Mouse (Mus musculus): ENCODE measurements around the gene Vipr1.

Vipr1 gene

GRCm38 (mm10) chr9:121681191-121681590 lies 38.7 kb downstream of the Vipr1 start:
- DNase-seq = no peak

- DNase-seq = no peak
Measured at GRCm38 (mm10) chr9:121682037-121682680, 39.6 kb downstream of the Vipr1 start.

GRCm38 (mm10) chr9:121684702-121685101 lies 42.2 kb downstream of the Vipr1 start:
- no peak for DNase-seq

GRCm38 (mm10) chr9:121690200-121690651 lies 47.7 kb downstream of the Vipr1 start:
- DNase-seq = no peak

GRCm38 (mm10) chr9:121690734-121691133 lies 48.2 kb downstream of the Vipr1 start:
- DNase-seq = no peak

DNA sequence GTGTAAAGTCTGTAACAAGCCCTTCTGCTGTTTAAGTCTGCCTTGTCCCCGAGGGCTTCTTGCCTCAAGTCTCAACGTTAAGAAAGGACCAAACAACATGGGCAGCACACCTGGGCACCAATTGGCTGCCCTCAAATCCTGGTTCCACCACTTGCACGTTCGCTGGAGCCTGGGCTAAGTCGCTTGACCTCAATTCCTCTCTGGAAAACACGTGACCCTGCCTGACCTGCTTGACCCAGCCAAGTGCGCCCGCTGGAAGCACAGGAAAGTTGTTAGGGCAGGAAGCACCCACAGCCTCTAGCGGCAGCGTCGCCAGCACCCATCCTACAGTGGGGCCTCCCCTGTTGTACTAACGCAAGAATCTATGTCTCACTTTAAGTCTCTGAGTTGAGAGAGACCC lies 52.2 kb downstream of the Vipr1 start:
- DNase-seq = no peak

- peak; percentile 63 for DNase-seq
Measured at GRCm38 (mm10) chr9:121696626-121697025, 54.1 kb downstream of the Vipr1 start.

DNA sequence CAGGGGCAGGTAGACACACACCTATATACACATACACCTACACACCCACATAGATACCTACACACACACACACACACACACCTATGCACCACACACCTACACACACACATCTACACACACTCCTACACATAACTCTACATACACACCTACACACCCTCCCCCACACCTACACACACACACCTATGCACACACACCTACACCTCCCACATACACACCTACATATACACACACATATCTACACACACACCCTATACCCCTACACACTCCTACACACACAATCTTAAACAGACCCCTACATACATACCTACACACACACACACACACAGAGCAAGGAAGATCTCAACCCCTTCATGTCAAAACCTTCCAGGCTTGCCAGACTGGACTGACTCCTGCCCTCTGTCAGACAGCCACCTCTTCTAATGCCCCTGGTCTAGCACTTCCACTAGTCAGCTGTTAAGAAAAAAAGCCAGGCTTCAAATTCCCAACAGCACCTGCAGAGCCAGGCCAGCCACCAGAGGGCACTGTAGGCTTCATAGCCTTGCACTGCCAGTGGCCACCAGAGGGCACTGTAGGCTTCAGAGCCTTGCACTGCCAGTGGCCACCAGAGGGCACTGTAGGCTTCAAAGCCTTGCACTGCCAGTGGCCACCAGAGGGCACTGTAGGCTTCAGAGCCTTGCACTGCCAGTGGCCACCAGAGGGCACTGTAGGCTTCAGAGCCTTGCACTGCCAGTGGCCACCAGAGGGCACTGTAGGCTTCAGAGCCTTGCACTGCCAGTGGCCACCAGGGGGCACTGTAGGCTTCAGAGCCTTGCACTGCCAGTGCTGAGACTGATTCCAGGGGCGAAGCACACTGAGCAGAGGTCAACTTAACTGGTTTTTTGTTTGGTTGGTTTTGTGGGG lies 54.9 kb downstream of the Vipr1 start:
- peak; percentile 82 for DNase-seq

GRCm38 (mm10) chr9:121704261-121704645 lies 61.7 kb downstream of the Vipr1 start:
- DNase-seq = no peak

GRCm38 (mm10) chr9:121704646-121705625 lies 62.4 kb downstream of the Vipr1 start, which contains the start of gene Sec22c:
TSS of gene Sec22c (minus strand) at chr9:121705490.
- DNase-seq = peak; percentile 95

DNA sequence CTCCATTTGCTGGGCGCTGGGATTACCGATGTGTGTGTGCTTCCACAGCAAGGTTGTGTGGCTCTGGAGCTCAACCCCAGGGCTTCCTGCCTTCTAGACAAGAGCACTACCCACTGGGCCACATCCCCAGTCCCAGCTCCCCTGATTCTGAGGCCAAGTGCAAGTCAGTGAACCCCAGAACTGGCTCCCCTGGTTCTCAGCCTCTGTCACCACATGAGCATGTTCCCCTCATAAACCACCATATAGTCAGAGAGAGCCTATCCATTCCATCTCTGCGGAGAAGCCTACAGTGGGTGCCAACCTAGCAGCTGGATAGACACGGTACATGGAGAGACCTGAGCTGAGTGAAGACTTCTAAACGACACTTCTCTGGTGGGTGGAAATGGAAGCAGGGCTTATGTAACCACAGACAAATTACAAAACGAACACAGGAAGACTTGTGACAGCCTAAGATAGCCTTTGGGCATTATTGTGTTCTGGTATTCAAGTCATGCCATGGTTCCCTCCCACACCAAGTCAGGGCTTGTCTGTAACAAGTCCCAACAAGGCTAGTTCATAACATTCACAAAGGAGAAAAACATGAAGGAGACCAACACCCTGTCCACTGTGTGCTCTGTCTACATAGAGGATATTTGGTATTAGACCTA lies 63.6 kb downstream of the Vipr1 start:
- DNase-seq = no peak

DNA sequence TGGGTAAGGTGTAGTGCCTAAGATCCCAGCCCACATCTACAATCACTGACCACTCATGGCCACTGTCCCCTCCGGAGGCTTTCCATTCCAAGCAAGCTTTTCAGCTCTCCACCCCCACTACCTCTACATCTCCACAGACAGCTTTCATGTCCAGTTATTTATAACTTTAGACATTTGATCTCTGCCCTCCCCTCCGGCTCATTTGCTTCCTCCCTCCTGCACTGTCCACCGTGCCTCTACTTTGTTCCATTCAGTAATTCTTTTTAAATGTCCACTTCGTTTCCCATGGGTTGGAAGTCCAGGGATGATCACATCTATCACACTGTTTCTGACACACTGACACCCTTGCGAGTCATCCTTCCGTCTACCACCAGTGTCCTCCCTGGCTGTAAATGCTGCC lies 65.3 kb downstream of the Vipr1 start:
- DNase-seq = no peak

GRCm38 (mm10) chr9:121708506-121709486 lies 66.3 kb downstream of the Vipr1 start:
- no peak for DNase-seq

GRCm38 (mm10) chr9:121709898-121710583 lies 67.5 kb downstream of the Vipr1 start, which contains the start of gene Ss18l2:
TSS of gene Ss18l2 (plus strand) at chr9:121710329.
- DNase-seq = peak; percentile 99

GRCm38 (mm10) chr9:121710584-121710975 lies 68.1 kb downstream of the Vipr1 start:
- DNase-seq = peak; percentile 53

- no peak for DNase-seq
Measured at GRCm38 (mm10) chr9:121717048-121717447, 74.5 kb downstream of the Vipr1 start.

DNA sequence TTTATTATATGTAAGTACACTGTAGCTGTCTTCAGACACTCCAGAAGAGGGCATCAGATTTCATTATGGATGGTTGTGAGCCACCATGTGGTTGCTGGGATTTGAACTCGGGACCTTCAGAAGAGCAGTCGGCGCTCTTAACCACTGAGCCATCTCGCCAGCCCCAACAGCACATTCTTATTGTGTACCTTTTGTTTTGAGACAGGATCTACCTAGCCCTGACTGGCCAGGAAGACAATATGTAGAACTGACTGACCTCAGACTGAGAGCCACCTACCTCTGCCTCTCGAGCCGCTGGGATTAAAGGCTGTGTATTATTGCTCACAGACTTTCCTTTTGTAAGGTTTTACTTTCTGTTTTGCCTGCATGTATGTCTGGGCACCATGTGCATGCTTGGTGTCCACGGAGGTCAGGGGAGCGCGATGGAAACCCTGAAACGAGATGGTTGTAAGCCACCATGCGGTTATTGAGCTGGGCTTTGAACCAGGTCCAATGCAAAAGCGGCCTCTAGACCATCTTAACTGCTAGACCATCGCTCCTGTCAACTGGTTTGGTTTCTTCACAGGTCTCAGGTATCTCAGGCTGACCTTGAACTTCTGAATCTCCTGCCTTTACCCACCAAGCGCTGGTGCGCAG lies 75.7 kb downstream of the Vipr1 start:
- DNase-seq = no peak

DNA sequence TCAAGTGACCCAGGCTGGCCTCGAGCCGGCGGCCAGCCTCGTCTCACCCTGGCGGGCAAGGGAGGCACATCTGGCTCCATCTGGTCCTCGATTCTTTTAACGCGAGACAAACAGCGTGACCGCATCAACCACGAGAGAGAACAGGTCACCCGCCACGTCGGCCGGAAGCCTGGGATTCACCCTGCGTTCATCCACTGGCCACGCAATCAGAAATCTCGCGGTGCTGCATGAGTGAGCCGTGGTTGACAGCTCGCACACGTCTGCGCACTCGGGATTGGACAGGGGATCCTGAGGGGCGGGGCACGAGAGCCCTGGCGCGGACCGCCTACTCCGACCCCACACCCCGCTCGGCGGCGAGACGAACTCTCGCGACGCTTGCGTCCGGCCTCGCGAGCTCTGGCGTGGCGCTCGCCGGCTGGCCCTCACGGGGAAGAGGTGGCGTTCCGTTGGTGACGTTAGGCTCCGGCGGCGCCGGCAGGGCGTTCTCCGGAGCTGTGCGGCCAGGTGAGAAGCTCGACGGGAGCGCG lies 76.3 kb downstream of the Vipr1 start, which contains the start of gene Nktr:
Gene Nktr, plus strand, starts transcription at position 378 of the 527 bp plus-strand sequence.
- DNase-seq = peak; percentile 99

All from lung, postnatal 10 days (tissue).